Mouse (Mus musculus): ENCODE data around the gene Hist1h3g.

Gene Hist1h3g

GRCm38 (mm10) chr13:23576906-23577639 lies 41.9 kb downstream of the Hist1h3g start:
- no peak for DNase-seq (ENCODE audit: low spot score)

- no peak for DNase-seq (ENCODE audit: low spot score)
These were observed 42.6 kb downstream of the Hist1h3g start for GRCm38 (mm10) chr13:23577835-23578234.

- peak; percentile 95 for DNase-seq (ENCODE audit: low spot score)
These were observed 46.4 kb downstream of the Hist1h3g start, which contains the start of gene Hist1h4d for GRCm38 (mm10) chr13:23581408-23582218. Gene Hist1h4d, plus strand, starts transcription at chr13:23581598.

GRCm38 (mm10) chr13:23582219-23583056 lies 47.2 kb downstream of the Hist1h3g start:
- DNase-seq (ENCODE audit: low spot score), result no peak

- no peak for DNase-seq (ENCODE audit: low spot score)
These were observed 48.3 kb downstream of the Hist1h3g start for GRCm38 (mm10) chr13:23583387-23584068.

- DNase-seq (ENCODE audit: low spot score), result no peak
These were observed 49.1 kb downstream of the Hist1h3g start for GRCm38 (mm10) chr13:23584331-23584730.

GRCm38 (mm10) chr13:23585029-23585441 lies 49.8 kb downstream of the Hist1h3g start:
- DNase-seq (ENCODE audit: low spot score), result peak; percentile 41

All from testis, postnatal 14 days (tissue).